Mouse (Mus musculus) hindbrain, embryonic 12.5 days (tissue): ENCODE data around the gene Chrna3. TPM values are rescaled to one million over a fixed set of nuclear protein-coding genes. Genes with fewer than 3 reads are reported as not detected.

Experiments used
- ATAC-seq: fragments of 200-750 bp; cut with Nextera tagmentation; 2 replicates; pipeline ENCODE4 v1.8.0; 2017; ENCODE audit warnings: moderate TSS enrichment; ENCODE audit not compliant: low FRiP score
- H3K27ac ChIP-seq: fragments of 300-500 bp; sonication (generic); 2 replicates; pipeline ENCODE4 v1.5.1; 2016; ENCODE audit warnings: mild to moderate bottlenecking
- H3K27me3 ChIP-seq: fragments of 300-500 bp; sonication (generic); 2 replicates; pipeline ENCODE4 v1.6.1; 2016; ENCODE audit warnings: mild to moderate bottlenecking
- H3K36me3 ChIP-seq: fragments of 300-500 bp; sonication (generic); 2 replicates; pipeline ENCODE4 v1.6.1; 2016; ENCODE audit warnings: mild to moderate bottlenecking
- H3K4me1 ChIP-seq: fragments of 300-500 bp; sonication (generic); 2 replicates; pipeline ENCODE4 v1.6.1; 2016
- H3K4me2 ChIP-seq: fragments of 300-500 bp; sonication (generic); replicated peaks from 2 replicates; pipeline ENCODE4 v1.6.1; 2016; ENCODE audit warnings: mild to moderate bottlenecking
- H3K4me3 ChIP-seq: fragments of 300-500 bp; sonication (generic); 2 replicates; pipeline ENCODE4 v1.5.1; 2016; ENCODE audit warnings: mild to moderate bottlenecking
- H3K9ac ChIP-seq: fragments of 300-500 bp; sonication (generic); 2 replicates; pipeline ENCODE4 v1.6.1; 2016; ENCODE audit warnings: mild to moderate bottlenecking, moderate library complexity
- H3K9me3 ChIP-seq: fragments of 300-500 bp; sonication (generic); replicated peaks from 2 replicates; pipeline ENCODE4 v1.6.1; 2016; ENCODE audit warnings: mild to moderate bottlenecking
- WGBS: fragments of 180-500 bp; shearing (Covaris S2); methylation state at CpG from one replicate; pipeline ENCODE4 v1.1.7; 2016; 5-methylcytosine and 5-hydroxymethylcytosine counted together
- polyA plus RNA-seq: library from polyadenylated mRNA; unstranded; fragments of >200 nt; fragmentation: Nextera tagmentation; extraction: Ambion mirVana; gene quantifications from 2 replicates; pipeline ENCODE4 v1.2.1, GENCODE M21; 2016

Gene Chrna3
- polyA plus RNA-seq, 1 experiment from 2014 or later: 15.0 TPM

DNA sequence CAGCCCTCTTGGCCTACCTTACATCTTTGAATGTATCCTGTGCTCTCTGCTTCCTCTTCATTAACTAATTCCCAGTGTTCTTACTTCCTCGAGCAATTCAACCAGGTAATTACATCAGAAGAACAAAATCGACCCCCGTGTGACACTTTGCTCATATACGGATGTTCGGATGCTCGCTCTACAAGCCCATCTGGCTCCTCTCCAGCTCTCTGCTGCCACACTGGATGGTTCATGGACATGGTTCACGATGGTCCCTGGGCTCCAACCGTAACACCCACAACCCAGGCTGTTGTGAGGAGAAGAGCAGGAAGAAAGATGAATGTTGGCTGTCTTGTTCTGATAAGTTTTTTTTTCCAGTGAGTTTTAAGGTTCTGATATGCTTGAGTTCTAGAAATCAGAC, 12.6 kb upstream of the Chrna3 start:
- H3K9me3 ChIP-seq: no peaks in the 10 kb centered on the region
- no peak overlapping the region for H3K27ac ChIP-seq
- H3K4me1 ChIP-seq: no peaks in the 10 kb centered on the region; the same call in 1 of the 2 replicates
- 82% methylated on average over 8 of the region's 8 CpGs for WGBS
- H3K27me3 ChIP-seq: no peaks in the 10 kb centered on the region
- H3K4me3 ChIP-seq: no peak overlapping the region
- no peaks in the 10 kb centered on the region for H3K36me3 ChIP-seq
- ATAC-seq: no peak
- H3K9ac ChIP-seq: no peak overlapping the region
- no peak overlapping the region for H3K4me2 ChIP-seq

DNA sequence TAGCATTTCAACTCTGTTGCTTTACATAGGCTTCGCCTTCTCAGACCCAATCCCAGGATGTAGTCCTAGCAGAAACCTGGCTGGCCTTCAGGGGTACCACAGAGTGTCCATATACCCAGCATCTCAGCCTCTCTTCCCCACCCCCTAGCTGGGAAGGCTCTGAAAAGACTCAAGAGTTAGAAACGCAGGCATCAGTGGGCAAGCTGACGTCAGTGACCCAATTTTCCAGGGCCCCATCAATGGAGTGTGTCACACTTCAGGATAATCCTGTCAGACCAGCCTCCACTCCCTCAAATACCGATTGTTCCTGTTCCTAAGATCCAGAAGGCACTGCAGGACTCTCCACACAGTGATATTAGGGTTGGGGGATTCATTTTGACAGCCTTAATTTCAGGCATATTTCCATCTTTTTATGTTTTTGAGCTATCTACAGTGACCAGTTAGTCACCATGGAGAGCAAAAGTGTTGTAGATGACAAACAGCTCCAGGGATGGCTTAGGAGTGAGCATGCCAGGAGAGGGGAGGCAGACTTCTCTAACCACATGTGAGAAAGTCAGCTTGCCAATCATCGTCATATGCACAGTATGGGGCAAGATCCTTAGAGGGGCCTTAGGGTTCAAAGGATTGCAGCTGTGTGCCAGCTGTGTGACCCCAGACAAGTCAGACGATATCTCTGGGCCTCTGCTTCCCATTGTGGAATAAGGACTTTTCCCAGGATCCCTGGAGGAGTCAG, 5.2 kb upstream of the Chrna3 start:
- Histone ChIP-seq H3K4me1 (peaks cover 2% of the 10 kb centered on the region; the same call in 1 of the 2 replicates), H3K27me3 (peaks cover 10% of the 10 kb centered on the region), H3K4me3 (no peak overlapping the region), H3K36me3 (no peaks in the 10 kb centered on the region), H3K9ac (no peak overlapping the region), H3K4me2 (no peak overlapping the region), H3K27ac (no peak overlapping the region), H3K9me3 (no peaks in the 10 kb centered on the region)
- 53% methylated on average over 6 of the region's 6 CpGs for WGBS
- ATAC-seq: no peak

DNA sequence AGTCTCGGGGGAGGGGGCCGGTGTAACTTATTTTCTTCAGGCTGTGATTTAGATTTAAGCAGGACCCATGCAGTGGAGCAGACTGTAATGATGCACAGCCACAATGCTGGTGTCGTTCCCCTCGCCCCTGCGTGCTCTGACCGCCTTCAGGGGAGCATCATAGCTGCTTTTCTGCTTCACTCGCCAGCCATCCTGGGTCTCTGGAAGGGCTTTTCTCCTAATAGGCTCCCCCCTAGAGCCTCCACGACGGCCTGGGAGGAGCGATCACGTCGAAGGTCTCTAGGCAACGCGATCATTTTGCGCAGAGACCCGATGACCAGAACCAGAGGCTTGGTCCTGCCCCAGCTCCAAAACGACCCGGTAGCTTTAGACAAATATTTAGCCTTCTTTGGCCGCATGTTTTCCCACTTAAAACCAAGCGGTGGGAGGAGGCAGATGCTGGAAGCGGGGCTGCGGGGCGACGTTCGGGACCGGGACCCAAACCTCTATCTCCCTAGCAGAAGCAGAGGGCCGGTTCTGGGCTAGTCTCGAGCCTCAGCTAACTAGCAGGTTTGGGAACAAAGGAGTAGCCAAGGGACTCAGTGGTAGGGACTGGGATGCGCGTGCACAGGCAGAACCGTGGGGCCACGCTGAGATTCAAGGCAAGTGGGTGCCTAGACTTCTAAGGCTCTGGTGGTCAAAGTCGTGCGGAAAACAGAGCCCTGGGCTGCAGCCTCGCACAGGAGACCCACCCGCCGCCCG, 658 bp downstream of the Chrna3 start:
- peak overlapping the region; percentile 64 for H3K9ac ChIP-seq
- WGBS: 7% methylated on average over 38 of the region's 38 CpGs
- peak overlapping the region; percentile 62 for H3K4me2 ChIP-seq
- H3K27me3 ChIP-seq: peaks cover 35% of the 10 kb centered on the region
- no peaks in the 10 kb centered on the region for H3K9me3 ChIP-seq
- H3K4me1 ChIP-seq: peaks cover 10% of the 10 kb centered on the region; the same call in 1 of the 2 replicates
- H3K36me3 ChIP-seq: no peaks in the 10 kb centered on the region
- peak overlapping the region; percentile 49 for H3K4me3 ChIP-seq
- ATAC-seq: peak; percentile 56
- H3K27ac ChIP-seq: peak overlapping the region; percentile 69

DNA sequence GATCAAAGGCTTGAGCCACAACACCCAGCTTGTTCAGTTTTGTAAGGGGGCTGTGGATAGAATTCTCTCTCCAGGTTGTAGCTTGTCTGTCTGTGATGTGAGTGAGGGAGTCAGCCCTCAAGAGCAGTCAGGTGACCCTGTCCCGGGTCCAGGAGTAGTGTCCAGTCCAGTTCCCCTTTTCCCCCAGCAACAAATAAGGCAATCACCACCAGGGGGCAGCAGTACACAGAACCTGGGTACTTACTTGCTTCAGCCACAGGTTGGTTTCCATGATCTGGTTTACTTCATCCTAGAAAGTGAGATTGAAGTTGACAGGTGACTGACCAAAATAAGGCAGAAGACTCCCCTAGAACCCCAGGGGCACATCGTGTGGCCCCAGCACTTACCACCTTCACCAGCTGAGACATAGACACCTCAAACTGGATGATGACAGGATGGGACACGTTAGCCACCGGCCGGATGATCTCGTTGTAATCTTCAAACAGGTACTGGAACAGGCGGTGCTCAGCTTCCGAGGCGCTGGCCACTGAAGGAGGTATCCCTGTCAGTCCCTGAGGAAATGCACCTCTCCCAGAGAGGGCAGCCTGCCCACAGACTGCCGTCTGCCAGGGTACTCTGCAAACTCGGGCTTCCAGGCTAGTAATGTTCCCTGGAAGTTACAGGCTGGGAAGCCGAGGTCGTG, 2.3 kb downstream of the Chrna3 start:
- no peaks in the 10 kb centered on the region for H3K9me3 ChIP-seq
- no peak overlapping the region for H3K9ac ChIP-seq
- WGBS: 47% methylated on average over 13 of the region's 13 CpGs
- 0 out of 2 replicates have a peak overlapping the region, but pooled peaks have one; percentile 2 for H3K4me3 ChIP-seq
- H3K4me2 ChIP-seq: no peak overlapping the region
- H3K27ac ChIP-seq: no peak overlapping the region
- ATAC-seq: 0 out of 2 replicates have a peak, but pooled peaks have one; percentile 7
- peaks cover 10% of the 10 kb centered on the region; the same call in 1 of the 2 replicates for H3K4me1 ChIP-seq
- H3K27me3 ChIP-seq: peaks cover 35% of the 10 kb centered on the region
- H3K36me3 ChIP-seq: no peaks in the 10 kb centered on the region

DNA sequence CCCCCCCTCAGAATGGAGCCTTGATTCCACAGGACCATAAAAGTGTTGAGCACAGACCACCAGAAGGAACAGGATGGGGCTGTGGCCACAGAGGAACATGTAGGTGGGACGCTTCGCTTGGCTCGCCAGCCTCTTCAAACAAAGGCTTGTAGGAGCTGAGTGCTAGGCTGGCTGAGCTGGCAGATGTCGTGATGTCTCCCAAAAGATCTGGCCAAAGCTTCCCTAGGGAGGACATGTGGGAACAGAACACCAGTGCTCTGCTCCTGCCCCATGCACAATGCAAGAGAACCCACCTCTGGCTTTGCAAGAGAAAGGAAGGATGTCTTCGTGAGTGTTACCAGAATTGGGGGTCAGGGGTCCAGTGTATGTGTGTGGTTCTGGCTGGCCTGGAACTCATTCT, 3.0 kb downstream of the Chrna3 start:
- peaks cover 10% of the 10 kb centered on the region; the same call in 1 of the 2 replicates for H3K4me1 ChIP-seq
- H3K27me3 ChIP-seq: peaks cover 35% of the 10 kb centered on the region
- H3K27ac ChIP-seq: no peak overlapping the region
- no peak overlapping the region for H3K4me3 ChIP-seq
- no peaks in the 10 kb centered on the region for H3K9me3 ChIP-seq
- H3K4me2 ChIP-seq: no peak overlapping the region
- no peak for ATAC-seq
- WGBS: 81% methylated on average over 5 of the region's 5 CpGs
- H3K36me3 ChIP-seq: no peaks in the 10 kb centered on the region
- H3K9ac ChIP-seq: no peak overlapping the region

DNA sequence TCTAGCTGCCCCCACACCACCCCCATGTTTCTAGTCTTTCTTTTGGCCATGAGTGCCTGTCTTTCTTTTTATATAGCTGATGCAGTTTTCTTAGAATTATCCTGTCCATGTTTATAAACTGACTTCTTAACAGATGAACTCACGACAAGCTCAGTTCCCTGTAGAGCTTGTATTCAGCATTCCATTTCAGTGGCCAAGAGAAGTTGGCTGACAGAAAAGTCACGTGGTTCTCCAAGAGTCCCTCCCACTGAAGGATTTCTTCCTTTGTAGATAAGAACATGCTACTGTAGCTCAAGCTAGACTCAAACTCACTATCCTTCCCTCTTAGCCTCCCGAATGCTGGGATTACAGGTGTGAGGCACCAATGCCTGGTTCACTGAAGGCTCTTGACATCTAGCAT, 9.4 kb downstream of the Chrna3 start:
- ATAC-seq: no peak
- no peak overlapping the region for H3K4me3 ChIP-seq
- H3K4me2 ChIP-seq: no peak overlapping the region
- WGBS: 83% methylated on average over 3 of the region's 3 CpGs
- H3K4me1 ChIP-seq: no peaks in the 10 kb centered on the region
- no peaks in the 10 kb centered on the region for H3K9me3 ChIP-seq
- H3K27ac ChIP-seq: no peak overlapping the region
- peaks cover 5% of the 10 kb centered on the region; the same call in 1 of the 2 replicates for H3K36me3 ChIP-seq
- H3K9ac ChIP-seq: no peak overlapping the region
- no peaks in the 10 kb centered on the region for H3K27me3 ChIP-seq

GRCm38 (mm10) chr9:55010588-55011350, 15.6 kb downstream of the Chrna3 start:
- no peaks in the 10 kb centered on the region for H3K4me1 ChIP-seq
- no peak for ATAC-seq
- H3K9ac ChIP-seq: no peak overlapping the region
- WGBS: 50% methylated on average over 6 of the region's 6 CpGs
- H3K4me2 ChIP-seq: no peak overlapping the region
- H3K4me3 ChIP-seq: no peak overlapping the region
- no peaks in the 10 kb centered on the region for H3K27me3 ChIP-seq
- H3K27ac ChIP-seq: no peak overlapping the region
- no peaks in the 10 kb centered on the region for H3K9me3 ChIP-seq
- H3K36me3 ChIP-seq: peaks cover 3% of the 10 kb centered on the region; the same call in 1 of the 2 replicates

DNA sequence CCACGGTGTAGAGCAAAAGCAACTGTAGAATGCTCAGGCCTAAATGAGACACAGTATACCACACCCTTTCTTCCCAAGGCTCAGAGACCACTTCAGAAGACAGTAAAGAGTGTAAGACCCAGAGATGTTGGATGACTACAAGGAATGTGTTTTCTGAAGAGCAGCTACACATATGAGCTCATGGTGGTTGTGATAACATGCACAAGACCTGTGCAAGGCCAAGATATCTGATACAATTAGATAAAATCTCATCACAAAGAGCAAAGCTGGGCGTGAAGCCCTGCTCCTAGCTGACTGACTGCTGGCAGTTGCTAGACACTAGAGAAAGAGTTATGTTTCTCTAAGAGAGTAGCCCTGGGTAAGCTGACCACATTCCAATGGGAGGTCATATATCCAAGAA, 16.7 kb downstream of the Chrna3 start:
- Histone ChIP-seq H3K9ac (no peak overlapping the region), H3K9me3 (no peaks in the 10 kb centered on the region), H3K36me3 (0 out of 2 replicates have a peak, but pooled peaks cover 2% of the 10 kb centered on the region), H3K4me3 (no peak overlapping the region), H3K4me1 (no peaks in the 10 kb centered on the region), H3K4me2 (no peak overlapping the region), H3K27ac (no peak overlapping the region), H3K27me3 (no peaks in the 10 kb centered on the region)
- 87% methylated on average over 2 of the region's 2 CpGs for WGBS
- ATAC-seq: no peak

DNA sequence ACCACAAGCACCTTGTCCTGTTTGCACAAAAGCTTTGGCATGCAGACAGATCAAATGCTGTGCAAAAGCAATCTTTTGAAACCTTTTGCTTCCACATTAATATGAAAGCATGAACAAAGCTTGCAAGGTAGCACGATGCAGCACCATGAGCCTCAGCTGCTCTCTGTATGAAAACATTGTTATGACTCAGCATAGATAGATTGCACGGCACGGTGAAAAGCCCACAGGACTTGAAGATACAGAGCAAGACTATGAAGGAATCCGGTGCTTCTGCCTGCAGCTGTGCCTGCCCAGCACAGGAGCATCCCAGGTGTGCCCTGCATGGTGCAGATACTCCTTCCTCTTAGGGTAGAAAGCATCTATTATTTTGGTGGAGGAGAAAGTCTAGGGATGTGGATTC, 22.8 kb downstream of the Chrna3 start:
- no peak for ATAC-seq
- 59% methylated on average over 4 of the region's 4 CpGs for WGBS

DNA sequence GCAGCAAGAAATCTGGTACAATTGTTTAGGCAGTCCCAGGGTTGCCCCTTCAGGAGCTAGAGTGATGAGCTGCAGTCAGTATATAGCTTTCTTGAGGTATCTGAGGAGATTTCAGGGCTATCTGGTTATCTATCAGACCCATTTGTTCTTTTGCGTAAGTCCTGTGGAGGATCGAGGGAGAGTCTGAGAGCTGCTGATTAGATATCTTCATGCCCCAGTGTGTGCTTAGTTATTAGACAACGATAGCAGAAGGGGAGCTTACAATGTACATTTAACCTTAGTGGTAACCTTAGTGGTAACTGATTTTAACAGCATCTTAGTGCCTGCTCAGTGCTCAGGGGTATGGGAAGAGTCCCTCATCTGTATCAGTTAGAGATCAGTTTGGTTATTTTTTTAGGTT, 30.7 kb downstream of the Chrna3 start:
- H3K9me3 ChIP-seq: no peaks in the 10 kb centered on the region
- no peak for ATAC-seq
- H3K4me1 ChIP-seq: peaks cover 3% of the 10 kb centered on the region; the same call in 1 of the 2 replicates
- H3K27ac ChIP-seq: no peak overlapping the region
- no peaks in the 10 kb centered on the region for H3K27me3 ChIP-seq
- no peak overlapping the region for H3K4me2 ChIP-seq
- 86% methylated on average over 3 of the region's 3 CpGs for WGBS
- no peak overlapping the region for H3K4me3 ChIP-seq
- H3K36me3 ChIP-seq: no peaks in the 10 kb centered on the region
- no peak overlapping the region for H3K9ac ChIP-seq

More for the DNA sequence above, 22.8 kb downstream of the Chrna3 start:
- peaks cover 4% of the 10 kb centered on the region; the same call in 1 of the 2 replicates for H3K4me1 ChIP-seq
- 0 out of 2 replicates have a peak overlapping the region, but pooled peaks have one; percentile 1 for H3K27ac ChIP-seq
- no peak overlapping the region for H3K4me2 ChIP-seq
- no peaks in the 10 kb centered on the region for H3K36me3 ChIP-seq
- no peaks in the 10 kb centered on the region for H3K27me3 ChIP-seq
- H3K4me3 ChIP-seq: no peak overlapping the region
- no peaks in the 10 kb centered on the region for H3K9me3 ChIP-seq
- no peak overlapping the region for H3K9ac ChIP-seq

- no peaks in the 10 kb centered on the region for H3K9me3 ChIP-seq
- no peaks in the 10 kb centered on the region for H3K36me3 ChIP-seq
- ATAC-seq: no peak
- no peak overlapping the region for H3K4me2 ChIP-seq
- no peaks in the 10 kb centered on the region for H3K27me3 ChIP-seq
- no peak overlapping the region for H3K27ac ChIP-seq
- WGBS: 52% methylated on average over 3 of the region's 3 CpGs
- H3K4me1 ChIP-seq: no peaks in the 10 kb centered on the region
- no peak overlapping the region for H3K9ac ChIP-seq
- no peak overlapping the region for H3K4me3 ChIP-seq
Measured at GRCm38 (mm10) chr9:54994381-54994780, 32.0 kb downstream of the Chrna3 start.
